Comparison of ENCODE assay signal across 9 mouse cellular contexts in genomic region chr11:76912055-76912395, GRCm38 (mm10). TPM values are rescaled to one million over a fixed set of nuclear protein-coding genes. Genes with fewer than 3 reads are reported as not detected.
DNase-seq lines count a peak whose midpoint lies in the region.
"Had no signal": no experiment of that assay in that cellular context is flagged by ENCODE, and none has a peak within 500 bp of the region (broad histone marks: within the 10 kb centered on the region; RNA-seq: fewer than 3 reads in every experiment).

No protein-coding gene starts in this region.

- intact Hi-C loops in left cerebral cortex, postnatal 4 days (cut with DNase I): no loop called here

- peak; percentile 60 for DNase-seq in layer of hippocampus, adult 11-12 months (ENCODE audit: low spot score)
- no peak for DNase-seq in layer of hippocampus, adult 9-10 months (ENCODE audit: low spot score)
- DNase-seq in cerebellum, adult 9-11 months: peak; percentile 38
- DNase-seq in heart, postnatal 4 days: peak; percentile 25
- peak; percentile 46 for DNase-seq in left cerebral cortex, postnatal 4 days
- no peak for DNase-seq in gastrocnemius, postnatal 4 days (ENCODE audit: low spot score in 2 of 2)
- DNase-seq in adrenal gland, postnatal 14 days: no peak
- no peak for DNase-seq in adrenal gland, adult 18-20 months (ENCODE audit: low spot score in 2 of 2)

RNA-seq across cellular contexts. Expression of gene Tmigd1, which starts 10.1 kb away (rescaled TPM):
- under 1 TPM in 1 of 2 experiments, not detected in 1; 0.59 TPM for total RNA-seq in heart, postnatal 4 days (2021)
- not detected for total RNA-seq in left cerebral cortex, postnatal 4 days (2021)
- under 1 TPM; 0.26 to 0.42 TPM for total RNA-seq in gastrocnemius, postnatal 4 days (2021)
- 0.78 and 1.3 TPM in 2 replicates for total RNA-seq in adrenal gland, postnatal 14 days (2021)
- total RNA-seq in adrenal gland, adult 18-20 months (2021): under 1 TPM; 0.29 to 0.83 TPM
- total RNA-seq: hematopoietic stem cell, adult 5-6 weeks had no signal

RNA-seq across cellular contexts. Expression of gene Blmh, which starts 12.6 kb away (rescaled TPM):
- total RNA-seq in heart, postnatal 4 days (2021): 10 to 100 TPM; 66.1 to 74.4 TPM
- 10 to 100 TPM; 80.8 to 89.7 TPM for total RNA-seq in left cerebral cortex, postnatal 4 days (2021)
- total RNA-seq in gastrocnemius, postnatal 4 days (2021): 10 to 100 TPM; 70.3 to 70.9 TPM
- 54.2 and 56.1 TPM in 2 replicates for total RNA-seq in adrenal gland, postnatal 14 days (2021)
- 10 to 100 TPM; 40.3 to 47.8 TPM for total RNA-seq in adrenal gland, adult 18-20 months (2021)

Comparison
In these comparisons a context has a peak if more than half of its experiments do, and no peak if none do; other contexts are left out.
1. DNase-seq: peak in layer of hippocampus, adult 11-12 months (single experiment), cerebellum, adult 9-11 months (single experiment), heart, postnatal 4 days (single experiment) and left cerebral cortex, postnatal 4 days (single experiment); none in layer of hippocampus, adult 9-10 months (single experiment), gastrocnemius, postnatal 4 days (0 of 2), adrenal gland, postnatal 14 days (single experiment) and adrenal gland, adult 18-20 months (0 of 2).